Mouse (Mus musculus) hindlimb bud, embryonic 11.5 days (tissue): Measurements from ENCODE around the gene Coro2a.
"Not testable (repeated sequence)": the region's sequence is repeated elsewhere in the genome, so short reads cannot be mapped to it uniquely, and the experiment has no call there.

Experiments
- DNase-seq: peaks from one replicate; pipeline ENCODE4 v3.0.0-alpha.2; 2012; ENCODE audit warnings: low read depth, low spot score; ENCODE audit errors: extremely low spot score

Coro2a gene

GRCm38 (mm10) chr4:46585041-46585810 lies 16.8 kb downstream of the Coro2a start:
- DNase-seq = no peak

- not testable (repeated sequence) for DNase-seq
Observed at GRCm38 (mm10) chr4:46584536-46584935, 17.5 kb downstream of the Coro2a start.

DNA sequence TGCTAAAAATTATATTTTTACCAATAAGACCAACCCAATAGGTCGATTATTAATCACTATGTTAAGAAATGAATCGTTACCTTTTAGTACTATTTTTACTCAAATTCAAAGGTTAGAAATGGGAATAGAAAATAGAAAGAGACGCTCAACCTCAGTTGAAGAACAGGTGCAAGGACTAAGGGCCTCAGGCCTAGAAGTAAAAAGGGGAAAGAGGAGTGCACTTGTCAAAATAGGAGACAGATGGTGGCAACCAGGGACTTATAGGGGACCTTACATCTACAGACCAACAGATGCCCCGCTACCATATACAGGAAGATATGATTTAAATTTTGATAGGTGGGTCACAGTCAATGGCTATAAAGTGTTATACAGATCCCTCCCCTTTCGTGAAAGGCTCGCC lies 17.9 kb downstream of the Coro2a start:
- not testable (repeated sequence) for DNase-seq

DNA sequence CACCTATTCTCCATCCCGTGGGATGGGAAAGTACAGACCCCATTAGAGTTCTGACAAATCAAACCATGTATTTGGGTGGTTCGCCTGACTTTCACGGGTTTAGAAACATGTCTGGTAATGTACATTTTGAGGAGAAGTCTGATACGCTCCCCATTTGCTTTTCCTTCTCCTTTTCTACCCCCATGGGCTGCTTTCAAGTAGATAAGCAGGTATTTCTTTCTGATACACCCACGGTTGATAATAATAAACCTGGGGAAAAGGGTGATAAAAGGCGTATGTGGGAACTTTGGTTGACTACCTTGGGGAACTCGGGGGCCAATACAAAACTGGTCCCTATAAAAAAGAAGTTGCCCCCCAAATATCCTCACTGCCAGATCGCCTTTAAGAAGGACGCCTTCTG lies 20.0 kb downstream of the Coro2a start:
- not testable (repeated sequence) for DNase-seq

GRCm38 (mm10) chr4:46581577-46581976 lies 20.4 kb downstream of the Coro2a start:
- DNase-seq = not testable (repeated sequence)

DNA sequence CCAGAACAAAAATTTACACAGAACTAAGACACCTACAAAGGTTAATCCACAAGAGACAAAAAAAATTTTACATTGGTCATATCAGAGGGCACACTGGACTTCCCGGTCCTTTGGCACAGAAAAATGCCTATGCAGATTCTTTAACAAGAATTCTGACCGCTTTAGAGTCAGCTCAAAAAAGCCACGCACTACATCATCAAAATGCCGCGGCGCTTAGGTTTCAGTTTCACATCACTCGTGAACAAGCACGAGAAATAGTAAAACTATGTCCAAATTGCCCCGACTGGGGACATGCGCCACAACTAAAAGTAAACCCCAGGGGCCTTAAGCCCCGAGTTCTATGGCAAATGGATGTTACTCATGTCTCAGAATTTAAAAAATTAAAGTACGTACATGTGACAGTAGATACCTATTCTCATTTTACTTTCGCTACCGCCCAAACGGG lies 21.2 kb downstream of the Coro2a start:
- DNase-seq = not testable (repeated sequence)

GRCm38 (mm10) chr4:46578796-46579346 lies 23.1 kb downstream of the Coro2a start:
- DNase-seq = not testable (repeated sequence)

DNA sequence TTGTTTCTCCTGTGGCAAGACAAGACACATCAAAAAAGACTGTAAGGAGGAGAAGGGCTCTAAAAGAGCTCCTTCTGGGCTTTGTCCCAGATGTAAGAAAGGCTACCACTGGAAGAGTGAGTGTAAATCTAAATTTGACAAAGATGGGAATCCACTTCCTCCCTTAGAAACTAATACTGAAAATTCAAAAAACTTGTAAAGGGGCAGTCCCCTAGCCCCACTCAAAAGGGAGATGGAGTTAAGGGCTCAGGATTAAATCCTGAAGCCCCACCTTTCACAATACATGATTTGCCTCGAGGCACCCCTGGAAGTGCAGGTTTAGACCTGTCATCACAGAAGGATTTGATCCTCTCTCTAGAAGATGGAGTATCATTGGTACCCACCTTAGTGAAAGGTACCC lies 23.8 kb downstream of the Coro2a start:
- no peak for DNase-seq

GRCm38 (mm10) chr4:46575509-46576284 lies 26.3 kb downstream of the Coro2a start:
- not testable (repeated sequence) for DNase-seq

DNA sequence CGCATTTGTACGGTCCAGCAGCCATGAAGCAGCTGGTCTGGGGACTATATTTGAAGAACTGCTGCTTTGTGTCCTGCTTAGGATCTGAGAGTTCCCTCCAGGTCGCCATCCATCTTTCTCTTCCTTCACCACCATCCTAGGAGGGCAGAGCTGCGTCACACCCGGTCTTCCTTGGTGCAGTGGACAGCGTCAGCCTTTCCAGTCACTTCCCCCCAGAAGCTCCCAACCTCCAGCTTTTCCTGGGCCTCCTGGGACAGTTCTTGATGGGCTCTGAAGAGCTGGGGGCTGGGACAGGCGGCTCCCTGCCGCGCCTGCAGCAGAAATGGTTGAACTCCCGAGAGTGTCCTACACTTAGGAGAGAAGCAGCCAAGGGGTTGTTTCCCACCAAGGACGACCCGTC lies 27.2 kb downstream of the Coro2a start:
- no peak for DNase-seq

- no peak for DNase-seq
Observed at GRCm38 (mm10) chr4:46574024-46574753, 27.8 kb downstream of the Coro2a start.

- DNase-seq = no peak
Observed at GRCm38 (mm10) chr4:46572616-46573015, 29.4 kb downstream of the Coro2a start.

GRCm38 (mm10) chr4:46571744-46572143 lies 30.3 kb downstream of the Coro2a start:
- no peak for DNase-seq

GRCm38 (mm10) chr4:46569671-46570070 lies 32.3 kb downstream of the Coro2a start:
- DNase-seq = no peak

- DNase-seq = no peak
Observed at GRCm38 (mm10) chr4:46568169-46568568, 33.8 kb downstream of the Coro2a start.

- no peak for DNase-seq
Observed at GRCm38 (mm10) chr4:46566931-46567671, 34.9 kb downstream of the Coro2a start.

DNA sequence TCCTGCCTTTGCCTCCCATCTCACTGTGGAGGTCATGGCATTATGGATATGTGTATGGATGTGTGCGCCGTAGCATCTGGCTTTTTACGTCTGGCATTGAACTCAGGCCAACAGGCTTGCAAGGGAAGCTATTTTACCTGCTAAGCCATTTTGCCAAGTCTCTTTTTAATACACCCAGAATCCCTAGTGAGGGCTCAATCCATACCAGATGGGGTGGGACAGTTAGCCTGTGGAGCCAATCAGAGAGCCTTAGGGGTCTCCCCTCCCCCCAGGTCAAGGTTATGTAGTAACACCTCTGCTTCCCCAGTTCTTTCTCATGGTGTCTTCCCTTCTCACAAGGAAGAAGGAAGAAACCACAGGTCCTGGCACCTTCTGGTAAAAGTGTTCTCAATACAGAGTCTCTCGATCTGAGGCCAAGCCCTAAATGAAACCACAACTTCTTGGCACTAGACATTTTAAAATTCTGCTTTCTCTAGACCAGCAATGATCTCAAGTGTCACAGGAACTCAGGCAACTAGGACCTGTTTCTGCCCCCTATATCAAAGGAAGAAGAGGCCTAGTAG lies 36.5 kb downstream of the Coro2a start:
- no peak for DNase-seq

DNA sequence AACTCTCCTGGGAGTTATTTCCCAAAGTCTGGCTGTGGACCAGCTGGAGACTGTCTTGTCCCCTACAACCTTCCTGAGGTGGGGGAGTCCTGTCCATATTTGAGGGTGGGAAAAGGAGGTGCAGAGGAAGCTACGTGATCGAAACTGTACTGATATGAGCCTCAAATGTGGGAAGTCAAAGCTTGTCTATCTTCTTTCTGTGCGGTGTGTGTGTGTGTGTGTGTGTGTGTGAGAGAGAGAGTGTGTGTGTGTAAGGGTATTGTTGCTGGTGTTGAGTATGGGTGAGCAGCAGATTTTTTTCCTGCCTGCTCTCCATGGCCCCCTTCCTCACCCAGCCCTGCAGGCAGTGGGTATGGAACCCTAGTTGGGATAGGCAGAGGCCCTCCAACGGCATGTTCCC lies 37.8 kb downstream of the Coro2a start:
- no peak for DNase-seq

DNA sequence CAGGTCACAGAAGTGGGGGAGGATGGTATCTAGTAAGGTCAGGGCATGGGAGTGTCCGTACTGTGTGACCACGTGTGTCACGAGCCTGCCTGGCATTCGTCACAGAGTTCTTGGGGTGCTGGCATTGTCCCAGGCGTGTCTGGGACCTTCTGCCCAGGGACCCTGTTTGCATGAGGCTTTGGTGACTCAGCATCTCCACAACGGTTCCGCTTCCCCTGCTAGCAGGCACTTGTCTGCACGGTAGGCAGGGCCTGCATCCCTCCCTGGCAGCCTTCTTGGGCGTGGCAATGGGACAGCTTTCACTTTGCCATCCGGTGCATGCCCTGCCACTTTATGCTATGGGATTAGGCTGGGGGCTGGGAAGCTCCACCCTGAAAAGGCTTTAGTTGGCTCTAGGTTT lies 38.2 kb downstream of the Coro2a start:
- no peak for DNase-seq

DNA sequence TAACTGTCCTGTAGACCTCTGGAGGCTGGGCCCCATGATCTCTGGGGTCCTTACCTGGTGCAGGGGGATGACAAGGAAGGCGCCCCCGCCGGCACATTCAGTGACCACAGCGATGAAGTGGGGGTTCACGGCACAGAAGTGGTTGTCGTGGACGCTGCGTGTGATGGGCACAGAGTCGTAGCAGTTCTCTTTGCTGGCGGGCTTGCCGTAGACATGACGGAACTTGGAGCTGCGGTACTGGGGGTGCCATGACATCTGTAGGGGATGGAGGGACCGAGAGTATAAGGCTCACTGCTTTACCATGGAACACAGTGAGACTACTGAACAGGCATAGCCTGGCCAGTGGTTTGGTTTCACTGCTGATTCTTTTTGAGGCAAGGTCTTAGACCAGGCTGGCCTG lies 39.2 kb downstream of the Coro2a start:
- no peak for DNase-seq
